Mouse (Mus musculus) frontal cortex, postnatal 10 days (tissue): ENCODE data around the gene Pdzrn3.

ENCODE experiments used
- DNase-seq, 2 experiments: peaks; one replicate each; pipeline ENCODE4 v3.0.0; 2022; ENCODE audit warnings: low spot score in 2 of 2, mixed read lengths in 1 of 2

Gene Pdzrn3

DNA sequence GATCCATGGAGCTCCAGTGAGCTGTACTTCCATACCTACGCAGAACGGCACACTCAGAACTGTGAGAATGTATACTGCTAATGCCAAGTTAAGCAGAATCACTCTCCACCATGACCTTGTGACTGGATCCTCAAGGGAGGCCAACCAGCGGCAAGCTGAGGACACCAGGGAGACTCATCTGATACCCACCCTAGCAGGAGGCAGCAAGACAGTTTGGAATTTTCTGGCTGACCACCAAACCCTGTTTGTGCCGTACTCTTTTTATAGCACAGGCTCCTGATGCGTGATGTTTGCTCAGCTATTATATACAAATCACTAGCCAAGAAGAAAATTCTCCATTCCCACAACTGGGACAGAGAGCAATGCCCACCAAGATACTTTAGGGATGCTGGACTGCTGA is 50.0 kb downstream of the Pdzrn3 start:
- no peak for DNase-seq

DNA sequence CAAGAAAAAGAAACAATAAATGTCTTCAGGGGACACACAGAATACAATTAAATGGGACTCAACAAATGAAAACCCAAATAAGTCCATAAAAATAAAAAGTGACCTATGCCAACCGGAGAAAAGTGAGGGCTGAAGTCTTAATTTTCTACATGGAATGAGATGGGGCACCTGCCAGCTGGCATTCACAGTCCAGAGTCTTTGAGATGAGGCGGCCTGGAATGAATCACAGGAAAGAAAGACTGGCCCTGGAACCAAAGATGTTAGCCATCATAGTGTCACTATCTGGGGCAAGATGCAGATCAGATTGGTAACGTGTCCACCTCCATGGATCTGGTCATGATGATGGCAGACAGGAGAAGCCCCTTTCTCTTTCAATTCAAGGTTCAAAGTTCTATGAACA is 50.5 kb downstream of the Pdzrn3 start:
- DNase-seq, result no peak

DNA sequence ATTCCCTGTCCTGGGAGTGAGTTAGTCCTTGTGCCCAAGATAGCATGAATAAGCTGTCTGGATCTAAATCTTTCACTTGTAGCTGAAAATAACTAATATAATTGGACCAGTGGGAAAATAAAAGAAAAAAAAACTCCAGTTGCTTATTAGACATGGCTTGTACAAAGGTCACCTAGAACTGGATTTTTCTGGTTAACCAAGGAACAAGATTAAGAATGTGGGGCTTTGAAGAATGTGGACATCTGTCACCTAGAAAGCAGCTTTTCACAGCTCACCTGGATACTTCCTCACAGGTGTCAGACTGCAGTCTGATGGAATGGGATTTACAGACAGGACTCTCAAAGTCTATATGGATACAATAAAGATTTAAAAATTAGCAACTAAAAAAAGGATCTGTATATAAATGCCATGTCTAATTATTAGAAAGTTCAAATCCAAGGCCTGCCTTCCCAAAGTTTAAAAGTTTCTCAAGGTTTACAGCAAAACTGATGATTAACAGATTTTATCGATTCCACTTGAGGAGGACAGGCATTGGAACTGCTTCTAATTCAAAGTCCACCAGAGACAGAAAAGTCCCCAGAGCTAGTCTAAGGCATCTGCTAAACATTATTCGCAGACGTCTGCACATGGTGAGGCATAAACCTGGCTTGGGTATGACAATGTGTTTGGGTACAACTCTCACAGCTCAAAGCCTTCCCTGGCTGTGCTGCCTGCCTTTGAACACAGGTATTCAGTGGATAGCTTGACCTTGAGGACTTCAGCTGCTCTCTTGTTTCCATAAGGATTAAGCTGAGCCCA is 51.7 kb downstream of the Pdzrn3 start:
- no peak for DNase-seq

- DNase-seq, result no peak
Measured at GRCm38 (mm10) chr6:101322580-101322979, 55.1 kb downstream of the Pdzrn3 start.

GRCm38 (mm10) chr6:101320386-101320785 is 57.3 kb downstream of the Pdzrn3 start:
- DNase-seq, result no peak

DNA sequence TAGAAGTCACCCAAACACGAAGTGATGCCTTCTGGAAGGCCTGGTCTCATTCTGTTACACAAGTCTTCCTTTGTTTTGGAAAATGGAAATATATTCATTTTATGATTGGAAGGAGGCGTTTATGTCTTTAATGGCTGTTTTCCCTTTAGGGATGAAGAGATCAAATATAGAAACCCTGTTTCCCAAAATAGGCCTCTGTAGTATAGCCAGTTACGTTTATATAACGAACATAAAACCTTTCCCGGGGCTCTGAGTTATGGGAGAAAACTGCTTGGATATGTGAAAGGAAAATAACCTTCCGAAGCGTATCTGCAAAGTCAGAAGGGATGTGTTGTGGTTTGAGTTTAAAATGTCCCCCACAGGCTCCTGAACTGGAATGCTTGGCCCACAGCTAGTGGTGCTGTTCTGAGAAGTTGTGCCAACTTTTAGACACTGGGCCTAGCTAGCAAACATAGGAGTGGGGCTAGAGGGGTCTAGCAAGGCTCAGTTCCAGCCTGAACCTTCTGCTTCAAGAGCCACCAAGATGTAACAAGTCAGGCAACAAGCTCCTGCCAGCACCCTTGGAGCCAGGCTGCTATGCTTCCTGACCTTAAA is 58.2 kb downstream of the Pdzrn3 start:
- no peak for DNase-seq

GRCm38 (mm10) chr6:101318530-101318929 is 59.2 kb downstream of the Pdzrn3 start:
- no peak for DNase-seq

DNA sequence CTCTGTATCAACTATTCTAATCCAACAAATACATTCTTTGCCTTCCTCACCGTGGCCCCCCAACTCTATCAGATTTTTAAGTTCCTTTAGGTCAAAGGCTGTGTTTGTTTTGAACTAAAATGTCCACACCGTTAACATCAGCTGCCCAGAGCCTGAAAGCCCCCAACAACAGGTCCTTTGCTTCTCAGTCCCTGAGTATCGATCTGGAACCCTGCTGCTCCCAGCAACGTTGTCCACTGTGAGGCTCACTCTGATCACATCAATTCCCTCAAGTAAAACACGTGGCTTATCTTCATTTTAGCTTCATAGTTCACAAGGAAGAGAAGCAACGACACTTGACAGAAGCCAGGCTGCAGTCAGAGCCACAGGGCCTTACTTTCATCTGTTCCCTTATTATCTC is 66.3 kb downstream of the Pdzrn3 start:
- DNase-seq, result no peak

DNA sequence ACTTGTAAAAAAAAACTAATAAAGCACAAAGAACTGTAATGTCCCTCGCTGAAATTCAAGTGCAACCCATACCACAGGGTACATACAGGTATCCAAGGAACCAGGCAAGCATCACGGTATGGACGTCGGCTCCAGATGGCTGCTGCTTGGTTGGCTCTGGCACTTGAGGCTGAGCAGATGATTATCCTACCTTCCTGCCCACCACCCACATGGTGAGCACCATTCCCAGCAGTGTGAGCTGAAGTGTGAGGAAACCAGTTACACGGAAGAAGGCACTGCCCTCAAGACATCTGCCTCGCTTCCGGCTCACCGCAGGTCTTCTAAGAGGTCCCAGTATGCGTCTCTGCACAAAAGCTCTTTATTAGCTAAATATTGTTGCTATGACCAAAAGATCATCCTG is 67.2 kb downstream of the Pdzrn3 start:
- DNase-seq, result no peak

GRCm38 (mm10) chr6:101307964-101308531 is 69.6 kb downstream of the Pdzrn3 start:
- peak; percentile 47 to 68 for DNase-seq

- DNase-seq, result no peak
Measured at GRCm38 (mm10) chr6:101306834-101307233, 70.9 kb downstream of the Pdzrn3 start.

DNA sequence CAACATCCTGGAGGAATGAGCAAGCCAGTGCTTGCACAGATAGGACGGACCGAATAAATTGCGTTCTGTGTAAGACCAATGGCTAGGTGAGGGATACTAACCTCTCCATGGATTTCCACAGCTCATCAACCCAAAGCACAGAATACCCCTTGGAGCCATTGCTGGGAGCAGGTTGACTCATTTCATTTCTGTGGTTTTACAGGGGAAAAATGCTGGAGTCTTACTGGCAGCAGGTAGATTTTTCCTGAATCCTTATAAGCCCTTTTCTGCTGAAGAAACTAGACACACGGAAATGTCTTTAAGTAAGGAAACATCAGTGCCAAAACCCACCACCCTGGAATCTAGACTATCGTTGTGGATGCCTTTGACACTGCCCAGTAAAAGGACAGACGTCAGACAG is 72.2 kb downstream of the Pdzrn3 start:
- no peak for DNase-seq

DNA sequence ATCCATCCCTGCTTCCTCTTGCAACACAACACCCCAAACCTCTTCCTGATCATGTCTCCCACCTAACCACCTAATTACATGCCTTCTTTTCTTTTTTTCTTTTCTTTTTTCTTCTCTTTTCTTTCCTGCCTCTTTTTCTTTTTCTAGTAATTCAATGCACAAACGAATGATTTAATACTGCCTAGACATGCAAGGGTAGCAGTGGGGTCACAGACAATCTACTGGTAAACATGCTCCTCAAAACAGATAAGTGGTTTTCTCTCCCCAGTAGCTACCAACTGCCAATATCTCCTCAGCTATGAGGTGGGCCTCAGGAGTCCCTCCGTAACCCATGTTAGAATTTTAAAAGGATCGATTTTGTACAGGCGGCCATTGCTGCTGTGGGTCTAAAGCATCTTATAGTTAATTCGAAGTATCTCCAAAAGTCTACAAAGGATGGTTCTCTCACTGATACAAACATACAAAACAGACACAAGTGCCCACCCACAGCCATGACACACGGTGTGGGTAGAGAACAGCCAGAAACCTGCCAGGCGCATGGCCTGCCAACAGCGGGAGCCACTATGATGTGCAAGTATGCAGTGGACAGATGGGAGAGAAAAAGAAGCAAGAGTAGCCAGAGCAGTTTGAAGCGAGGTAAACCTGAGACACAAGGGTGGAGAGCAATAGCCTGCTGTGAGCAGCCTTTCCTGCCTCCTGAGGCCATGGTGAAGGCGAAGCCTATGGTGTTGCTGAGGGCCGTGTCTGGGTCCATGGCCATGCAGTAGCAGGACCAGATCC is 73.5 kb downstream of the Pdzrn3 start:
- no peak for DNase-seq

GRCm38 (mm10) chr6:101303501-101303900 is 74.2 kb downstream of the Pdzrn3 start:
- DNase-seq, result no peak

GRCm38 (mm10) chr6:101301154-101301553 is 76.5 kb downstream of the Pdzrn3 start:
- no peak for DNase-seq

GRCm38 (mm10) chr6:101299434-101299833 is 78.3 kb downstream of the Pdzrn3 start:
- DNase-seq, result no peak

- DNase-seq, result no peak
Measured at GRCm38 (mm10) chr6:101297563-101298520, 79.9 kb downstream of the Pdzrn3 start.

- DNase-seq, result no peak
Measured at GRCm38 (mm10) chr6:101296997-101297396, 80.7 kb downstream of the Pdzrn3 start.

GRCm38 (mm10) chr6:101296280-101296679 is 81.4 kb downstream of the Pdzrn3 start:
- no peak for DNase-seq

DNA sequence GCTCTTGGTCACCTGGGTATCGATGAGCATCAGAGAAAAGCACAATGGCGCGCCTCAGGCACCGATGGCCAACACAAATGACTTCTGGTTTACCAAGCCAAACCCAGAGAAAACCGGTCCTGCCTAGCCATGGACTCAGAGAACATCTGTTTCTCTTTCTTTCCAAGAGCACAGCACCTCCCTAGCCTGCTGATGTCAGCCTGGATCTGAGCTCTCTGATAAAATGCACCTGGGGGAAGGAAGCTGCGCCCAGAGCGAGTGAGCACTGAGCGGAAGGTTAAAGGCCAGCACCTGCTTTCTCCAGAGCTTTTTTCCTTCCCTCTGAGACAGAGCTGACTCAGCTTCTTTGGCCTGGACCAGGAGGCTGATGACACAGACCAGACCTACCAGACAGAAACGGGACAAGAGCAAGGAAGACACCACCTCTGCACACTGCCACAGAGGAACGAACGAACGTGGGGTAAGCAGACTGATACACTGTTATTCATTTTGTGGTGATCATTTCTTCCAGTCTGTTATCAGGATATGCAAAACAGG is 84.6 kb downstream of the Pdzrn3 start:
- DNase-seq, result no peak

DNA sequence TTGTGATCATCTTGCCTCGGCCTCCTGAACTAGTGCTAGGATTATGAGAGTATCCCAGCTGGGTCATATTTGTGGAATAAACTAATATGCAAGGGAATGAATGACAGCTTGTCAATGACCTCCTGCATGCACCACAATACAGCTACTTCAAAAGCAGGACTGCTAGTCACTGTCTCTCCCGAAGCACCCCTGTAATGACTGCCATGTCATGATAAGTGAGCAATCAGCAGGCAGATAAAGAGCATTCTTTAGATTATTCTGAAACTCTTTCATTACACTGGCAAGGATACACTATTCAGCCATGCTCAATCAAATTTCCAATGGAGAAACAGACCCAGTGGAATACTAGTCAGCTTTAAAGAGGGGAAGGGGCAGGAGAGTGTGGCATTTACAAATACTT is 85.8 kb downstream of the Pdzrn3 start:
- no peak for DNase-seq
